Mouse (Mus musculus) thymus, postnatal 25 days (tissue): ENCODE data around the gene Phf24.

ENCODE experiments used
- DNase-seq: peaks from one replicate; pipeline ENCODE4 v3.0.0; 2022

Gene Phf24

DNA sequence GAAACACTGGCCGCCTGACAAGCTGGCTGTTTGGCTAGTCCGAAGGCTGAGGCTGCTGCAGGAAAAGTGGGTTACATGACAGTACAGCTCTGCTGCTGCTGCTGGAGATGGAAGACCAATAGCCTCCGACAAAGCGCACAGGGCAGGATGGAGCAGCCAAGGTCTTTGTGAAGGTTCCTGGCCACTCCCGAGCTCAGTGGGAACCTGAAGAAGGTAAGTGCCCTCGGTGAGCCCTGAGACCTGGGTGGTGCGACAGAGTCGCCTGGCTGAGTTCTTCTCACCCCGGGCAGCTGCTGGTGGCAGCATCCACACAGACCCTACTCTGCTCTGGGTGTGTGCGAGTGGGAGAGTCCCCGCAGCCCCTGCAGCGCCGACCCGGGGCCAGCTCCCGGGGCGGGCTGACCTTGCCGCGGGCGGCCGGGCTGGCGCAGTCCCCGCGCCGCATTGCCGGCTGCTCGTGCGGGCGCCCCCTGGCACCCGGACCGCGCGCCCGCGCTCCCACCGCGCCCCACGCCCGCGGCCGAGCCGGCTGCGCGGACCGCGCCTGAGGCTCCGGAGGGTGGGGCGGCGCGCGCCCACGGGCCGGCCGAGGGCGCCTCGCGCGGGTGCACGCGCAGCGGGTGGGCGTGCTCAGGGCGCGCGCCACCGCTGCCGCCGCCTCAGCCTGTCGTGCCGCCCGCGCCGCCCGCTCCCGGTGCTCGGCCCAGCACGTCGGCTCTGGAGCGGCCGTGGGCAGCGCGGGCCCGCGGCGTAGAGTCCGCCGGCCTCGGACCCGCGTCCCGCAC, at the start of gene Phf24:
TSS of gene Phf24 (plus strand) at position 44 of the 785 bp plus-strand sequence.
- DNase-seq, result no peak

DNA sequence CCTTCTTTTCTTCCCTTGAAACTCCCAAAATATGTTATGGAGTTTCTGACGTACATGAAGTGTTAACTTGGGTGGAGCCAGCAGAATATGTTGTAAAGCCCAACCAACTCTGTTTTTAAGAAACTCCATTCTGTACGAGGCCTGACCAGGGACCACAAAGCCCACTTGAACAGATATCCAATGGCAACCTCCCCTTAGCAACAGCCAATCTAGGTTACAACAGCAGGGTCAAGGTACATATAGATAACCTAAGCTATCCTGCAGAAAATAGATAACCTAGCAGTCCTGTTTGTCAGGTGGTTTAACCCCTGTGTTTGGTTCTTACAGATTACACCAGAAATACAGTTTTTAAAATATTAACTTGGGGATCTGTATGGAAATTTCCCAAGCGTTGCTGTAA, 49.1 kb upstream of the Phf24 start:
- DNase-seq, result no peak

DNA sequence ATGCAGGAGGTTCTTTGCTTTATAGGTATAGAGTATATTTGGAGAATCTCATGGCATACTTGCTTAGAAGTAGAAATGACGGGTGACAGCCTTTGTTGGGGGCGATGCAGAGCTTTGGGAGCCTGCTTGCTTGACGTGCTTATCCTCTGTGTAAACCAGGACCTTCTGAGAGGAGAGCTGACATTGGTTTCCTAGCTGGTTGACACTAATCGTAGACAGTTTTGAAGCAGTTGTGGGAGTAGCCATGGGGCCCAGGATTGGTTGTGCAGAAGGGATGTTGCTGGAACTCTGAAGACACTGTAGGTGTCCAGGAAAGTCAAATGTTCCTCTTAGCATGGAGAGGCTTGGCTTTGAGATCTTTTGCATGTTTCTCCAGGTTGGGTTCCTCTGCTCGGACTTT, 48.3 kb upstream of the Phf24 start:
- no peak for DNase-seq

DNA sequence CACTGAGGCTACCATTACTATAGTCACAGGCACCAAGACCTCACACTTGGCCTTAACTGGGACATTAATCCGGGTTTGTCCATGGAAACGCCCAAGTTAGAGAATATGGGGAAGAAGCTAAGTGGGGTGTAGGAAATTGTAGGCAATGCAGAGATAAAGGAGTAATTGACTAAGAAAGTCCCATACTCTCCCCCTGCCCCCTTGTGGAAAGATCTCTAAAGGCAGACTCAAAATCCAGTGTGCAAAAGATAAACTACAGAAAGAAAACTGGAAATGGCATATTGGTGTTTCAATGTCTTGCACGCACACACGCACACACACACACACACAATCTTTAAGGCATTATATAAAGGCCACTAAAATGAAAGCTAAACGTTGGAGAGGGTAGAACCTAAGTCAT, 45.7 kb upstream of the Phf24 start:
- no peak for DNase-seq

DNA sequence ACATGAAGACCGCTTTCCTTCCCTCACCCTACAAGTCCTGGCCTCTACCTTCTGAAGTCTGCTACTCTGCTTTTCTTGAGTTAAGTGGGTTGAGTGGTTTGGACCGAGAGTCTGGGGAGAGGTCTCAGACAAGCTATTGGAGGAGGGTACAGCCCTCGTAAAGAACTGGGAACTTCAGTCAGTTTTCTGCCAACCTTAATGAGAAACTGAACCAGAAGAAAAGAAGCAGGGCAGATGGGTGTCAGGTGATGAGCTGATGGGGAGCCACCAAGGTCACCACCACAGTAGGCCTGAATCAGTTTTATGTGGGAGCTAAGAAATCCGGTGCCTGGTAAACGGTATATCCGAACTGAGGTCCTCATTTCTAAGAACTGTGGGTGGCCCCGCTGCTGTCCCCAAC, 44.3 kb upstream of the Phf24 start:
- no peak for DNase-seq

DNA sequence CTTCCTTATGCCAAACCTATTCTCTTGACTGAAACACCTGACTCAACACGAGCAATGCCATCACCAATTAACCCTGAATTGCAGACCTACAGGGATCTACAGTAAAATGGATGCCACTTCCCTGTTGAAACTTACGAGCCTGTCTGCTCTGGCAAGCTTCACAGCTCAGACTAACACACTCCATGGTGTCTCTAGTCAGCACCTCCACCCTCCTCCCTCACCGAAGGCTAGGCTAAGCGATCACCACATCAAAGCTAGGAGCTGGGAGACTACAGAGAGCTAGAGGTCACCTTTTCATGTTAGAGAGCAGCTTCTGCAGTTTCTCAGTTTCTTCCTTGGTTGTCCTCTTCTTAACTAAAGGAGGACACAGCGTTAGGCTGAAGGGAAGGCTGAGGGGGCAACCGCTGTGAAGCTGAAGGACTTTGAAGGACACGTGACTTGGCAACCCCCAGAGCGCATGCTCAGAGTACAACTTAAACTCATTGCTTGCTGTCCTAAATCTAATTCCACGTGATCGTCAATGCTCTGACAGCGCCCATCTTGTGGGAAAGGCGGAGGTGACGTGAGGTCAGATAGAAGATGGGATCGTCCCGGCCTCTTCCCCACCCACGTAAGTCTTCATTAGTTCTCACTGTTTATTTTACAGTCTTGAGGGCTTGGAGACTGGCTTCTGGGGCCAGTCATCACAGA, 43.6 kb upstream of the Phf24 start:
- DNase-seq, result no peak

DNA sequence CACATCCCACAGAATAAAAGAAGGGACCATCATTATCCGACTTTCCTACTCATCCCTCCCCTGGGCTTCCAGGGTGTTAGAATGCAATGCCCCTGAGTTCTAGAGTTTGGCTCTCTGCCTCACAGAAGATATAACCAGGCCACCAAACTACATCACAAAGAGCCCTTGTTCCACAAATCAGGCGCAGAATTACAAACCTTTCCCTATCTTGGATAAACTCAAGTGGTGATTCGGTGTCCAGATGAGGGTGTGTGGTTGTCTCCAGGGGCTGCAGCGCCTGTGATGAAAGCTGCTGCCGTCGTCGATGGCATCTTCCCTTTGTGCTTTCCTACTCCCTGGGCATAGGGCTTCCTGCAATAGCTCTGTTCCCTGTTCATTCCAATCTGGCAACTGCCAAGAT, 42.3 kb upstream of the Phf24 start, which contains the start of gene Fam205c:
TSS of gene Fam205c (minus strand) at position 101 of the 400 bp plus-strand sequence.
- no peak for DNase-seq

DNA sequence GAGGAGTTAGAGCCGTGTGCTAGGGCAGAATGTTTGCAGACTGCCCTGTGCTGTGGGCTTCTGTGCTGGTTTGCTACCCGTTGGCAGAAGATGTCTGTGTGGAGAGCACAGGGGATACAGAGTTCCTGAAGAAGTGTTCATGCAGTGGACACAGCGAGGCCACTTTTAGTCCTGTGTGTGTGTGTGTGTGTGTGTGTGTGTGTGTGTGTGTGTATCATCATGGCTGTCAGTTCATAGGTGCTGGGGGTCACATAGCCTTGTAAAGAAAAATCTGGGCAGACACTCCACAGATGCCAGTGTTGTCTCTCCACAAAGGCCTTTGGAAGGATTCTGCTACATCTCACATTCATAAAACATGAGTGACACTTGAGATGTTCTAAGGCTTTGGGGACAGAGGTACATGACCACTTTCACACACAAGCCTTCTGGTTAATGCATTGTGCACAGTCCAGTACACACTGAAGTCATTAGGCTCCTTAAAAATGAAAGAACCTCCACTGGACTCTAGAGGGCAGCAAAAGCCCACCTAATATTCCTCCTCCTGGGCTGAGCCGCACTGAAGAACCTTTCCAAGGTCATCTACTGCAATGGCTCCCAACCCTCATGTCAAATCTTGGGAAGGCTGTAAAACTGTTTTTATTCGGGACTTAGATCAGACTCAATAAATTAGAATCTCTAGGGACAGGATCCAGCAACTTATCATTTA, 39.7 kb upstream of the Phf24 start:
- DNase-seq, result peak; percentile 27

DNA sequence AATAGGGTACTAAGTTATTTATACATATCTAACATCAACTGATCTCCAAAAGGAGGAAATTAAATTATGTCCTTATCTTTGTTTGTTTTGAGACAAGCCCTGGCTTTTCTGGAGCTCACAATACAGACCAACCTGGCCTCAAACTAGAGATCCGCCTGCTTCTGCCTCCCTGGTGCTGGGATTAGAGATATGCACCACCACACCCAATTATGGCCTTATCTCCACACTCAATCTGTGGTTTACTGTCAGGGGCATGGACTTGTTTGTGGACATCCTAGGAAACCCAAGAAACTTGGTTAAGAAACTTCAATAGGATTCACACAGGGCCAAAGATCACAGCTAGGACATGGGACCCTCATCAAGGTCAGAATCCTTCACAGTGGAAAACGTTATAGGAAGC, 38.8 kb upstream of the Phf24 start:
- DNase-seq, result no peak

DNA sequence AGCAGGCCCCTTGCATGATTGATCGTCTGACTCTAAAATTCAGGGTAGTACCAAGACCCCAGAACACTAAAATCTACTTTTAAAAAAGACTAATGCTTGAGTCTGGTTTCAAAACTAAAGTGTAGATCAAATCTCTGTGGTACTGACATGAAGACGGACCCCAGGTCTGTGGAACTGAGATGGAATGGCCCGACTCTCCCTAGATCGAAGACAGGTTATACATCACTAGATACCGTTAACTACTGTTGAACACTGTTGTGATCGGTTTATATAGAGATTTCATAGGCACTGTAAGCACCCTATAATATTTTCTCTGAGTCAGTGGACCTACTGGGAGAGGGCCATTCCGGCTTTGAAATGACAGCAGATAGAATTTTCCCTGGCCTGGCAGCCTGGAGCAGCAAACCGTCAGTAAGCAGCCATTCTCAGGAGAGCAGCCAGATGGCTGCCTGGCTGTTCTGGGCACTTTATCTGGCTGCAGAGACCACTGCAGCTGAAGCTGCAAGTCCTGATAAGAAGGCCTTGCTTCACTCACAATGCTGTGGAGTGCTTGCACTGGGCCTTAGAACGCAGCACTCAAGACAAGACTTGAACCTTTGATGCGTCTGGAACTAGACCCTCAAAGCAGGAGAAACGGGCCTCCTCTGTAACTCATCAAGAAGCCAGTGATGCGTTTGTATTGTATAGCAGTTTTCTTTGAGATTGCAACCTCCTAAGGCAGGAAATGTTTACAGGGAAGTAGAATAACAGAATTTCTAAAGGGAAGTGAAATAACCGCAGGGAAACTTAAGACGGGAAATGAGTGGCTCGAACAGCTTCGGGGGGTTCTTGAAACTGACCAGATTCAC, 36.4 kb upstream of the Phf24 start:
- DNase-seq, result no peak

DNA sequence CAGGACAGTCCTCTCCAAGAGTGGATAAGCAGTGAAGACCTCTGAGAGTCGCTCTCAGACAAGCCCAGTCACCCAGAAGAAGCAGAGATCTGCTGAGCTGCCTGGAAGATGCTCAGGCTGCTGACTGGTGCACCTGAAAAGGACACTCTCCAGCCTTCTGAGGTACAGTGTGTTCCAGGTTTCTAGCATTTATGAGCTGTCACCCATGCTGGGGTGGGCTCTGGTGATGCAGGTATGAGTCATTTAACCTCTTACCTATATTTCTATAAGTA, 35.8 kb upstream of the Phf24 start:
- no peak for DNase-seq

DNA sequence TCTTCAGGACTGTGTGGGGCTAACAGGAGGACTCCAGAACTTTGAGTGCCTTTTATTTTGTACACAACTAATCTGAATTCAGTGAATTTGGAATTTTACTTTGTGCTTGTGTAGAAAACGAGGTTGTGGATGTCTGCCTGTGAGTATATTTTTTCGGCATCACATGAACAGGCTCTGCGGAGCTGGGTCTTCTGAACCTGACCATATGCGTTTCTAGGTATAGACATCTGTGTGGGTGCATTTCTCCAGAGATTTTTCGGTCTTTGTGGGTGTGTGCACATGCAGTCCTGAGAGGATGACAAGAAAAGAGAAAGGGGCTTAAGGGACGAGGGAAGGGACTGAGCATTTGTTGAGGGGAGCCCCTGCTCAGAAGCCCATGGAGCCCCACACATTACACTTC, 29.5 kb upstream of the Phf24 start:
- no peak for DNase-seq

DNA sequence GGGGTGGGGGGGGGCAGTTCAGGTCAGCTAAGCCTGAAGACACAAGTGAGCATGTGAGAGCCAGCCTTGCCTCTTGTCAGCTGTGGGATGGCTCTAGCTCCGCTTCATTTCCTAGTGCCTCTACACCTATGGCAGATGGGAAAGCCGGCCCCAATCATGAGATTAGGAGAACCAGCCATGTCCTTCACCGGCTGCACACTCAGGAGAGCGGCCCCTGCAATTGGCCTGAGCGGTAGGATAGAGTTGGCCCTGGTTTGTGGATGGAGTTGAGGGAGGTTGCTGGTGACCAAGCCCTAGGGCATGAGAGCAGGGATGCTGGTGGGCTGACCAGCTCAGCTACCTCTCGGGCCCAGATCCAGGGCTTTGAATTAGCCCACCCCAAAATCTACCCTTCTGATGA, 27.7 kb upstream of the Phf24 start:
- no peak for DNase-seq

DNA sequence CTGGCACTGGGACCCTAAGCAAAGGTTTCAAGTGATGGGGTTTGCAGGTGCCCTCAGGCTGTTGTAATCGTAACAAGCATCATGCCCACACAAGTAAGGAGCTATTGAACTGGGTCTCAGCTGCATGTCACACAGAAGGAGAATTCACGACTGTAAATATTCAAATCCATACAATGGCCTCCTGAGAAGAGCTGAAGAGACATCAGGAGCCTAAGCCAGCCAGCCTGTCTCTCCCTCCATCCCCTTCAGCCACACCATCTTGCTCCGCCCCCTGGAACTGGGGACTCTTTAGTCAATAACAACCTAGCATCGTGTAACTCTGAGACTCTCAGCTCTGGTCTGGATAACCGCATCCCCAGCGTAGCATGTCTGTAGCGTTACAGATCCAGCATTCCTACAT, 25.3 kb upstream of the Phf24 start:
- no peak for DNase-seq

DNA sequence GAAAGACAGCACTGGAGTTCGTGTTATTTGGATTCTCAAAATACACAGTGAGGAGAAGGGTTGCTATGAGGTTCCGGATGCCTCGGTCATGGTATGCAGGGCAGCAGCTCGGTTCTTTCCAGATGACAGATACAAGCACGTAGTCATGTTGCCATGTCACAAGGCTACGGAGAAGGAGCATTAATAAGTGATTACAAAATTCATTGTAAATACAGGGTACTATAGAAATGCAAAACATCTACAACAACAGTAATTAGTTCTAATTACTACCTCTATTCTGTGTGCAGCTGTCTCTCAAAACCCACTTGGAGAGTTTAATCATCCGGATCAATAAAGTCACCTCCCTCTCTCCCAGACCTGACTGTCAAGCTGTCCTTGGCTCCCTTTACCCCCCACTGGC, 21.3 kb upstream of the Phf24 start:
- DNase-seq, result no peak

DNA sequence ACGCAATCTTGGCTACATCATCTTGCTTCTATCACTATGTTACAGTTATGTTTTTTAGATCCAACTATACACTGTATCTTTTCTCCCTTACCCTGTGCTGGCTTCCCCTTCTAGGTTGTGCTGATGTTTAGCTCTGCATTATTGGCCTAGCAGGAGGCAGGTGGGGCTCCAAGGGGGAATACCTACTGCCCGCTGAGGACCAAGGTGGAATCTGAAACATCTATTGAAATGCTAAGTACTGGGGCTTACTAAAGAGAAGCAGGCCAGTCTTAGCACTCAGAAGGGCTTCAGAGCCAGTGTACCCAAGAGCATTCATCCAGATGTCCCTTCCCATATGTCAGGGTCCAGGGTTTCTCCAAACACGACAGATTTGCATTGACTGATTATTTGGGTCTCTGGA, 17.5 kb upstream of the Phf24 start:
- DNase-seq, result no peak

DNA sequence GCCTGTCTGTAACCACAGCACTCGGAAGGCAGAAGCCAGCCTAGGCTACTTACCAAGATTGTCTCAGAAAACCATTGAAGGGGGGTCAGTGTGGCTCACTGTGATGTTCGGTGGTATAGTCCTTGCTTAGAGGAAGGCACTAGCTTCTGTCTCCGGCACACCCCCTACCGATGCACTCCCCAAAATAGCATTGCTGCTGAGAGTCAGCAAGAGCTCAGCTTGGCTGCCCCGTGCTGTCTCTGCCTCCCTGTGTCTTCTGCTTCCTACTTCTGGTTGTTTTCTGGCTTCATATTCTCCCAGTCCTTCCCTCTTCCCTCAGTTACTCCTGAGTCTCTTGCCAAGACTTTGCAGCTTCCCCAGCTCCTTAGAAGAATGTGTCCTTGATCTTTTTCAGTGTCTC, 15.6 kb upstream of the Phf24 start:
- no peak for DNase-seq

DNA sequence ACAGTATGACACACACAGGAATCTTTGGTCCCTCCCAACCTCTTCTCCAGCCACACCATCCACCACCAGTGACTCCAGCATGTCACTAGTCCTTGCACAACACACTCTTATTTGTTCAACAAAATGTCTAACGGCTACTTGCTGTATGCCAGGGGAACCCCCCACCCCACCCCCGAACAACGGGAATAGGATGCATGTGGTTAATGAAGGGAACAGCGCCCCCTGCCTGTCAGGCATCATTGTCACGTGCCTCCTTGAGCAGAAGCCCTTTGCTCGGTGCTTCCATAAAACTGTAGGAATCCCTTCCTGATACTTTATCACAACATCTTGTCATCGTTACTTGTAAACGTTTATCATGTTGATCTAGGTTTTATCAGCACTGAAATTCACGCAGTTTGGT, 14.3 kb upstream of the Phf24 start:
- DNase-seq, result peak; percentile 9

DNA sequence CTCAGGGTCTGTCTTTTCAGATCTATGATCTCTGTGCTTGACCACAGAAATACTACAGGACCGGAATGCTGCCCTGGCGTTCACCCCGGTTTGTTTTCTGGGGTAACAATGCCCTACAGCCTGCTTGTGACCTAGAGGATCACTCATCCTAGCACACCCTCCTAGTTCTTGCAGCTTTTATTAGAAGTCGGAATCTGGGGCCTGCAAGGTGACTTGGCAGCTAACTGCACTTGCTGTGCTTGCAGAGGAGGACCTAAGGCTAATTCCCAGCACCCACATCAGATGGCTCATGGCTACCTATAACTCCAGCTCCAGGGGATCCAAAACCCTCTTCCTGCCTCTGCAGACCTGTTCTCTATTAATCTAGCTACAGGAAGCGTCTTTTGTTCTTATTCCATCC, 13.7 kb upstream of the Phf24 start:
- no peak for DNase-seq

DNA sequence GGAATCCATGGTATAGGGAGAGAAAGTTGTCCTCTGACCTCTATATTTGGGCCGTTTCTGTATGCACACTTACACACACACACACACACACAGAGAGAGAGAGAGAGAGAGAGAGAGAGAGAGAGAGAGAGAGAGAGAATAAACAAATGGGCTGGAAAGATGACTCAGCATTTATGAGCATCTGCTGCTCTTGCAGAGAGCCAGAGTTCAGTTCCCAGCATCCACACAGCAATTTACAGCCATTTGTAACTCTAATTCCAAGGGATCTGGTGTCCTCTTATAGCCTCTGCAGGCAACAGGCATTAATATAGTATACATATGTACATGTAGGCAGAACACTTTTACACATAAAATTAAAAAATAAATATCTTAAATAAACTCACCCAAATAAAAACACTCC, 12.5 kb upstream of the Phf24 start:
- no peak for DNase-seq

DNA sequence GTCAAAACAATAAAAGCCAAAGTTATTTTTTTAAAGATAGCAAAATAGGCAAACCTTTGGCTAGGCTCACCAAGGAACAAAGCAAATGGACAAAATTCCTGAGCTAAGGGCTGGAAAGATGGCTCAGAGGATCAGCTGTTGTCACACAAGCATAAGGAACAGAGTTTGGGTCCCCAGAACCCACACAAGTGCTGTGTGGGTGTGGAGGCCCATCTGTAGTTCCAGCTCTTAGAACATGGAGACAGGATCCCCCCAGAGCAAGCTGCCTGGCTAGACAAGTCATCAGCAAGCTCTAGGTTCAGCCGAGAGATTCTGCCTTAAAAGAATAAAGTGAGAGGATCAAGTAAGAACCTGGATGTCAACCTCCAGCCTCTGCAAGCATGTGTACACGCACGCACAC, 11.9 kb upstream of the Phf24 start:
- no peak for DNase-seq

DNA sequence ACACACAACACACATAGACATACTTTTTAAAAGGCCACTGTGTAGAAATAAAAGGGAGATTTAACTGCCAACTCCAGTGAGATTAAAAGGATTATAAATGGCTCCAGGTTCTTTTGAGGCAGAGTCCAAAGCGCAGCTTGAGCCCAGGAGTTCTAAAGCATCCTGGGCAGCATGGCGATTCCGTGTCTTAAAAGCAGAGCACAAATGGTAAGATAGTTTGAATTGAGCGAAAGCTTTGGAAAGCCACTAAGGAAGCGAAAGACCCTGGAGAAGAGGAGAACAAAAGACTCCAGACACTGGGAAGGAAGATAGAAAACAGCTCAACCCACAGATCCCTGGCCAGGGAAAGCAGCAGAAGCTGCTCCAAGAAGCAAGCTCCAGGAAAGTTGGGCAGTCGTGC, 11.5 kb upstream of the Phf24 start:
- no peak for DNase-seq

DNA sequence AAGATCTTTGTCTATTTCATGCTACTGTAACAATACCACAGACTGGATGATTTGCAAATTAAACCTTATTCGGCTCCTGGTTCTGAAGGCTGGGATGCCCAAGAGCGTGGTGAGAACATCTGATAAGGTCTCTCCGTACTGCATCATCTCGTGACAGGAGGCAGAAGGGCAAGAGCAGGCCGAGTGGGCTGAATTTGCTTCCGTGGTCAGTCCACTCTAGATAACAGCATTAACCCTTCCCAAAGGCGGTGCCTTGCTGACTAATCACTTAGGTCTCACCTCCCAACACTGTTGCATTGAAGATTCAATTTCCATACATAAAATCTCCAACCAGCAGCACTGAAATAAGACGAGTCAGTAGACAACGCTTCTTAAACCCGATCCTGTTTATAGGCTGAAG, 3.1 kb upstream of the Phf24 start:
- DNase-seq, result no peak
